ENCODE assay signal across 11 mouse cellular contexts in the genomic region with DNA sequence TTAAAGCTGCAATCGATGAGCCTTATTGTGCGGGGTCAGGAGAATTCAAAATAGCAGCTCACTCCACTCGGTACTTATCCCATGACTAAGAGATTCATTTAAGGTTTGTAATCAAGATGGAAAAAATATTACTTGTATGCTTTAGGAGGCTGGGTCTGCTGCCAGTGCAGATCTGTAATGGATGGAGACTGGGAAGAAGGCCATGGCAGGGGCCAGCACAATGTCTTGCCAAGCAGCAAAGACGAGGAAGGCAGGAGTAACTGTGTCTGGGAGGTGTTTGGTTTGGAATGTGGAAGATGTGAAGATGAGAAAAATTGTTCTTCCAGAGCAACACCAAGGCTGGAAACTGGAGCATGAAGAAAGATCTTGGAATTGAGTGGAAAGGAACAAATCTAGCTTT. TPM values are rescaled to one million over a fixed set of nuclear protein-coding genes. Genes with fewer than 3 reads are reported as not detected.
"Had no signal": no experiment of that assay in that cellular context is flagged by ENCODE, and none has a peak within 500 bp of the region (broad histone marks: within the 10 kb centered on the region; RNA-seq: fewer than 3 reads in every experiment).

No protein-coding gene starts in this region.

- DNase-seq: kidney, postnatal 10 days; kidney, postnatal 36 days; layer of hippocampus, postnatal 36 days; liver; lung, adult 18-20 months; lung, postnatal 10 days; lung, postnatal 36 days; thymus, adult 2 months; thymus, postnatal 14 days; thymus, postnatal 4 days had no signal

RNA-seq across cellular contexts. Expression of gene Sgcd, which starts 36.4 kb away (rescaled TPM):
- total RNA-seq: monocyte, adult 5-6 weeks had no signal
